Mouse (Mus musculus): ENCODE results near the gene Il1f9. TPM values are rescaled to one million over a fixed set of nuclear protein-coding genes. Genes with fewer than 3 reads are reported as not detected.
"Not testable (repeated sequence)": the region's sequence is repeated elsewhere in the genome, so short reads cannot be mapped to it uniquely, and the experiment has no call there.

Il1f9 gene
- total RNA-seq (2021) = not detected

- intact Hi-C loops (cut with DNase I) = no loop called here
These were observed at the start of gene Il1f9 for GRCm38 (mm10) chr2:24186176-24186575. Gene Il1f9, plus strand, starts transcription at chr2:24186476.

GRCm38 (mm10) chr2:24152861-24153260 is 33.4 kb upstream of the Il1f9 start, which contains the start of gene Il1f8:
Gene Il1f8, plus strand, starts transcription at chr2:24153161.
- no peak for DNase-seq
- intact Hi-C loops (cut with DNase I) = no loop called here

More at GRCm38 (mm10) chr2:24186176-24186575, at the start of gene Il1f9:
- no peak for DNase-seq

- DNase-seq = peak; percentile 3 to 9
- intact Hi-C loops (cut with DNase I) = not testable (repeated sequence)
These were observed 4.5 kb upstream of the Il1f9 start for GRCm38 (mm10) chr2:24181683-24182331.

GRCm38 (mm10) chr2:24182423-24183147 is 3.7 kb upstream of the Il1f9 start:
- DNase-seq; intact Hi-C loops (cut with DNase I): not testable (repeated sequence)

- intact Hi-C loops (cut with DNase I); DNase-seq: not testable (repeated sequence)
These were observed 2.2 kb upstream of the Il1f9 start for GRCm38 (mm10) chr2:24184092-24184491.

- DNase-seq = no peak
- intact Hi-C loops (cut with DNase I) = no loop called here
These were observed 1.3 kb downstream of the Il1f9 start for GRCm38 (mm10) chr2:24187585-24187984.

GRCm38 (mm10) chr2:24188189-24188588 is 1.9 kb downstream of the Il1f9 start:
- intact Hi-C loops (cut with DNase I) = no loop called here

GRCm38 (mm10) chr2:24215118-24215517 is 28.8 kb downstream of the Il1f9 start, which contains the start of gene Il1f6:
Gene Il1f6, plus strand, starts transcription at chr2:24215418.
- intact Hi-C loops (cut with DNase I) = no loop called here
- no peak for DNase-seq

More at GRCm38 (mm10) chr2:24188189-24188588, 1.9 kb downstream of the Il1f9 start:
- DNase-seq = no peak

GRCm38 (mm10) chr2:24227191-24227590 is 40.9 kb downstream of the Il1f9 start:
- intact Hi-C loops (cut with DNase I) = no loop called here
- peak in 1 of 2 experiments; percentile 3 for DNase-seq

Other genes with a start within 250 kb of the Il1f9 start
- 10 to 100 TPM; 15.2 TPM for gene Hnmt, start 137.1 kb upstream of the Il1f9 start, total RNA-seq (2021)
- gene Tbpl2, start 89.9 kb upstream of the Il1f9 start, total RNA-seq (2021) = not detected
- gene Il1f8, start 33.3 kb upstream of the Il1f9 start, total RNA-seq (2021) = not detected
- gene Il1f6, start 28.9 kb downstream of the Il1f9 start, total RNA-seq (2021) = not detected
- gene Il1f5, start 90.5 kb downstream of the Il1f9 start, total RNA-seq (2021) = not detected
- not detected for gene Il1f10, start 104.7 kb downstream of the Il1f9 start, total RNA-seq (2021)
- gene Il1rn, start 150.4 kb downstream of the Il1f9 start, total RNA-seq (2021) = under 1 TPM; 0.14 to 0.25 TPM
- gene Psd4, start 181.1 kb downstream of the Il1f9 start, total RNA-seq (2021) = 1 to 10 TPM in 1 of 2 experiments, under 1 TPM in 1; 0.89 to 1.4 TPM

Measured in heart, postnatal 36 days (tissue).